Mouse (Mus musculus): ENCODE data around the gene Btbd11.

Gene Btbd11

DNA sequence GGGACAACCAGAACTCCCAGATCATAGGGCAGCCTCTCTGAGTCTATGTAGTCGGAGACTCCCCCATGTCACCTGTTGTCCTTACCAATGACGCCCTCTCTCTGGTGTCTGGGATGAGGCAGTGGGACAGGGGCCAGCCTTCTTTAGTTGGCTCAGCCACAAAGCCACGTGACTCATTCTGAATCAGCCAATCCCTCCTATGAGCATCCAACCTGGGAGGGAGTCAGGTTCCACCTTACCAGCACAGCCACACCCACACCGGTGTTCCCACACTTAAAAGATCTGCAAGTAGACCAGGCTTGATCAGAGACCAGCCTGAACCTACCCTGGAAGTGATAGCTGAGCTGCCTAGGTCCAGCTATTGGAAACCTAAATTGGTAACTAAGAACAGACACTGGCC, 141.1 kb downstream of the Btbd11 start:
- DNase-seq, result no peak

DNA sequence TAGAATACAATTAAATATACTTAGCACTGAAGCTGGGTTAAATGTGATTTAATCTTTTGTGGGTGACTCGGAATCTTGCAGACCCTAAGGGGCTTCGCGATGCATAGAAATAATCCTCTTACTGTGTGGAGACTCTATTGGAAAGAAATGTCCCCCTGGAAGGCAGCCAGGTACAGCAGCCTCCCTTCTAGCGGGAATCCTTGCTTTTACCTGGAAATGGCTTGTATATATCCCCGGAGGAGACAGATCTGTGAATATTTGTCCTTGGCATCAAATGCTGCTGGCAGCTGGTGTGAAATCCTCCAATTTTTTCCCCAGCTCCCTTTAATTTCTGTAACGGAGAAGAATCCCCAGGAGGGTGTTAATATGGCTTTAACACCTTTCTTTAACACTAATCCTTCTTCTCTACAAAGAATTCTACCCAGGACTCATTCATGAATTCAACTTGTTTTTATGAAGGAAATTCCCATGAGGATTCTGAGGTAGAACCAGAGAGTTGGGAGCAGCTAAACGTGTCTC, 146.6 kb downstream of the Btbd11 start:
- DNase-seq, result no peak

DNA sequence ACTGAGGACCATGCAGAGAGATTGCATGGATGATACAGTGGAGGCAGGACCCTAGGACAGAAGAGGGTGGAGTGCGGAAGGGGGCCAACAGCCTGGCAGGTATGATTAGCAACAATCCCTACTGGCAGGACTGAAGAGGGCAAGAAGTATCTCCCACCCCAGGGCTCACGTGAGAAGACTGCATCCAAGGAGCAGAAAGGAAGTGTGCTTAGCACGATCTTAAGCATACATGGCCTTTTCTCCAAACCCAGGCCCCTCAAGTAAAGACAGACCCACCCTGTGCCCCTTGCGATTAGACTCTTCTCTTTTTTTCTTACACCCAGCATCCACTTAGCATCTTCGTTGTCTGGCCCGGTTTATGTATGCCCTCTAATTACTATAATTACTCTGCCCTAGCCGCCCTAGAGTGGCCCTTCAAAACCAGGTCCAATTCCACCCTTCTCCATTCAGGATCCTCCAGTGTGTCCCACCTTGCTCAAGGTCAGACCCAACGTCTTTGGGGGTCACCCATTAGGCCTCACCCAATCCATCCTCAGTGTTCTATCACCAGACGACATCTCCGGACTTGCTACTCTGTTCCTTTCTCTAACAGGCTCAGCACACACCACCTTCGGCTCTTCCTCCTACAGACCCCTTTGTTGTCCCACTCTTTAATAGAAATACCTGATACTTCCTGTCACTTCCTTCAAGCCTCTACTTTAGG, 151.6 kb downstream of the Btbd11 start:
- DNase-seq, result no peak

DNA sequence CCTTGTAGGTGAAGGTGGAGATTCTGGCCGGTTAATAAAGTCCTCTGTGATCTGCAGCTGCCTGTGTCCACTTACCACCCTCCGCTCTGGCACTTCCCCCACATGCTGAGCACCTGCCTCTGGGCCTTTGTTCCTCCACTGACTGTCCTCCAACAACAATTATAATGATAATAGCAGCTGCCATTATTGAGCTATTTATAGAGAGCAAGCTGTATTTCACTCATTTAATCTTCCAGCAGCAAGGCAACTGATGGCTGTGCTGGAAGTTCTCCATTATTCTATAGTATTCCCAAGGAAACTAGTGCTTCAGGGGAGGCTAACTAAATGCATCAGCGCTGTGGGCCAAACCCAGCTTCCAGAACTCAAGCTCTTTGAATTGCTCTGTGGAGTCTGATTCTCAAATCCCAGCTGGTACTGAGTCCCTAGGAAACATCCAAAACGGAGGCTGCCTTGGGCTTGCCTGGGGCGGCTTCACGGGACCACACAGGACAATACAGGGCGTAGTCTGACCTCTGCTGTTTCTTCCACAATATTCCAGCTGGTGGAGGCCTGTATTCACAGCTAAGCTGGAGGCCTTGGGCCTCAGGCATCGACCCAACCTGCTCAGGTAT, 153.0 kb downstream of the Btbd11 start:
- DNase-seq, result no peak

DNA sequence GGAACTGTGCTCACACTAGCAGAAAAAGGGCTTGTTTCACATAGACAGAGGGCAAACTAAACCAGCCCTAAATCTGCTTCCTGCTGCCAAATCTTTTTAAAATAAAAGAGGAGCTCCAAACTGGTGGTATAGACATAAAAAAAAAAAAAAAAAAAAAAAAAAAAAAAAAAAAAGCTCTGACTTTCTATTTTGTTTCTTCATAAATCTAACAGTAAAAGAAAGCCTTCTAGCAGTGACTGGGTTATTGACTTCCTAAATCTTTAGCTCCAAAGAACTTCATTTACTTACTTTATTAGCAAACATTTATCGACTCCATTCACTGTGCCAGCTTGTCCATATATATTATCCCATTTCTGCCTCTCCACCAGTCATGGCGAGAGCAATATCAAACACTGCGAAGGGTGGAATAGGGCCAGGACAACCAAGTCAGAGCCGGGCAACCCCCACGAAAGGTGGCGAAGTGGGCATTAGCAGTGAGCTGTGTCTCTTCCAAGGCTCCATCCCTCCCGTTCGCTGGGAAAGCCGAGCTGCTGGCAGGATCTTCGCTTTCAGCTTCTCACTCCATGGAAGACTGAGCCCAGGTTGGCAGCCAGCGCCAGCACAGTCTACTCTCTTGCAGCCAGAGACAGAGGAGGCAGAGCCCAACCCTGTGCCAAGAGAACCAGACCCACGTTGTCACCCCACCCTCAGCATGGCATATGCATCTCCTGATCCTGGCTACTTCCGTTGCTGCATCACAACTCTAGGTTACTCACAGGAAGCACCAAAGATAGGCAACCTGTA, 153.9 kb downstream of the Btbd11 start:
- DNase-seq, result peak in 1 of 2 experiments; percentile 13

DNA sequence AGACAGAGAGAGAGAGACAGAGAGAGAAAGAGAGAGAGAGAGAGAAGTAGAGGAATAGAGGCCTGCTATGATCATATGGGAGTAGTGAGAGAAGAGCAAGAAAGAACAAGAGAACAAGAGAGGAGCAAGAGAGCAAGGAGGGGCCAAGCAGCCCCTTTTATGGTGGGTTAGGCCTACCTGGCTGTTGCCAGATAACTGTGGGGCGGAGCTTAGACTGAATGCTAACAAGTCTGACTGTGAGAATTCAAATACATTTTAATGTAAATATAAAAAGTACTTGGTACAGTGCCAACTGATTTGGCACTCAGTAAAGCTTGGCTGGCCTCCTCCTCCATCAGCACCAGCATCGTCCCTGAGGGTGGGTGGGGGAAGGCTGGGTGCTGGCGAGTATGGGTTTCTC, 154.9 kb downstream of the Btbd11 start:
- no peak for DNase-seq

DNA sequence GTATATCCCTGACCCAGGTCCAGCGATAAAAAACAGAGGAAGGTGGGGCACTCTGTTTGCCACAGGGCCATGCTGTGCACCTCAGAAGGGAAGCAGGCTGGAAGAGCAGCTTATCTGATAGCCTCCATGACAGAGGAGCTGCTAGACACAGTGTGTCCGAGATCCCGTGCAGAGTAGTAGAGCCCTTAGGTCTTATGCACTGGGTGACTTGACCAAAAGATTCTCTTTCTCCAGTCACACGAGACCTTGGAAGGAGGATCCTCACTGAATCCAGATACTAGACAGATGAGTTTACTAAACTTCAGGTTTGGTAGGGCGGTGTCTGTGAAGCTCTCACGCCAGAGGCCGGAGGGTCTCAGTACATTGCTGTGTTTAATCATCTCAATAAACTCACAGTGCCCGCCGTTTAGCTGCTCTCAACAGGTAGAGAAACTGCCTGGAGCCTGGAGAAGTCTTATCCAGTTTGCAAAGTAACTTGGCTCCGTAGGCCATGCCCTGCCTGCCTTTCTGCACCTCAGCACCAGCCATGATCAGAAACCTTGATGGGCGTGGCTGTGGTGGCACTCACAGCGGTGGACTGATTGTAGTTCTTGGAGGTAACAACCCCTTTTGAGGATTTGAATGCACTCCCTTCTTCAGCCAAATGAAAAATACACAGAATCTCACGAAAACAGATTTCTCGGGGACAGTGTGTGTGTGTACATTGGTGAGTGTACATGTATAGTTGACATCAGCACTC, 155.4 kb downstream of the Btbd11 start:
- DNase-seq, result no peak

DNA sequence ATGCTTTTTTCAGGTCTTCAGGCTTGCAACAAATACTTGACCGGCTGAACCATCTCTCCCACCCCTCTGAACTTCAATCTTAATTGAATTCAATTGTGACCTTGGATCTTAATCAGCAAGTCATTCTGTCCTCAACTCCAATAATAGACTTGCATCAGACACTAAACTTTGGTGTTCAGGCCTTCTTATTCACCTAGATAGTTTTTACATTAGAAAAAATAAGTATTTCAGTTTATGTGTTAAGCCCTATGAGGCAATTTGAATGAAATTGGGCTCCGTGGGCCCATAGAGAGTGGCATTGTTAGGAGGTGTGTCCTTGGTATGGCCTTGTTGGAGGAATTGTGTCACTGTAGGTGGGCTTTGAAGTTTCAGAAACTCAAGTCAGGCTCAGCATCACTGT, 156.7 kb downstream of the Btbd11 start:
- DNase-seq, result no peak

DNA sequence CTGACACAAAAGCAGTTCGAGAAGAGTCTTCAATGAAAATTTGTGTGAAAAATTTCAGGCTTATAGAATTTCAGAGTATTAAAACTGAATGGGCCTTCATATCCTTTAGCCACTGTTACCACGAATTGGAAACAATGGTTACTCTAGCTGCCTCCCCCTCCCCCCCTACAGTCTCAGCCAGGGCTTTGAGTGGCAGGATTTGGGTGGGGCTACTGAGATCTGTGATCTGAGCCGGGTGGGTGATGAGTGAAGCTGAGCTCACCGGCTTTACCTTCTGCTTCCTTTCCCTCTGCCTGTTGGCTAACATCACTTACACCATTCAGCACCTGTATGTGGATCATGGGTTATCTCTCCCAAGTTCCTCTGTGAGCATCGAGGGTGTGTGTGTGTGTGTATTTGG, 158.4 kb downstream of the Btbd11 start:
- DNase-seq, result no peak

DNA sequence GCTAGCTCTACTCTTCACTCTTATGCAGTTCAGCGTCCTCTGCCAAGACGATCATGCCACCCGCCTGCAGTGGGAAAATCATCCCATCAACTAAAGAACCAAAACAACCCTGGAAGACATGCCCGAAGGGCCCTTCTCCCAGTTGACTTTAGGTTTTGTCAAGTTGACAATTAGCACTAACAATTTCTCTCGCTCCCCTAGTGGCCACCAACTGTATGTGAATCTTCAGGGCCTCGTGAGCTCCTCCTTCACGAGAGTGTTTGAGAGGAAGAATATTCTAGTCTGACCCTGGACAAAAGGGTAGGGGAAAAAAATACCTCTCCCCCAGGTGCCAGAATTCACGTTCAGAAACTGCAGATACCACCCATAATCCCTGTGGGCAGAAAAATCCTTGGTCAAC, 168.6 kb downstream of the Btbd11 start:
- DNase-seq, result no peak

DNA sequence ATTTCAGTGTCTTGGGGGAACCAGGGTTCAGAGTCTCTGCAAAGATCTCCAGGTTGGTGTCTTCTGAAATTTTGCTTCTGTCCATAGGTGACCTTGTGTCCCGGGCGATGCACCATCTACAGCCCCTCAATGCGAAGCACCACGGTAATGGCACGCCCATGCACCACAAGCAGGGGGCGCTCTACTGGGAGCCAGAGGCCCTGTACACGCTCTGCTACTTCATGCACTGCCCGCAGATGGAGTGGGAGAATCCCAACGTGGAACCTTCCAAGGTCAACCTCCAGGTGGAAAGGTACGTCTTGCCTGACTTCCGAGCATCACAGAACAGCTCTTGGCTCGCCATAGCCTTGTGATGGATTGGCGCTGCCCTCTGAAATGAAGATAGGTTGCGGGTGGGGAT, 174.8 kb downstream of the Btbd11 start:
- DNase-seq, result no peak

DNA sequence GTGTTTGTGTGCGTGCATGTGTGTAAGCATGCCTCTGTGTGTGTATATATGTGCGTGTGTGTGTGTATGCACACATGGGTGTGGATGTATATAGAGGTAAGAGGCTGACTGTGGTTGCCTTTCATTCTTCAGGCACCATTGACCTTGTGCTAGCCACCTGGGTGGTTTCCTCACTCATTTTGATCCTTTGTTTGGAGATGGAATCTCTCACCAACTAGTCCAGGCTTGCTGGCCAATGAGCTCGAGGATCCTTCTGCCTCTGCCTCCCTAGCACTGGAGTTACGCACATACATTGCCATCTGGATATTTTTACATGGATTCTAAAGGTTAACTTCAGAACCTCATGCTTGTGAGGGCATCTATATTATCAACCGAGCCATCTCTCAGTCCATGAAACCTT, 184.8 kb downstream of the Btbd11 start:
- DNase-seq, result no peak

DNA sequence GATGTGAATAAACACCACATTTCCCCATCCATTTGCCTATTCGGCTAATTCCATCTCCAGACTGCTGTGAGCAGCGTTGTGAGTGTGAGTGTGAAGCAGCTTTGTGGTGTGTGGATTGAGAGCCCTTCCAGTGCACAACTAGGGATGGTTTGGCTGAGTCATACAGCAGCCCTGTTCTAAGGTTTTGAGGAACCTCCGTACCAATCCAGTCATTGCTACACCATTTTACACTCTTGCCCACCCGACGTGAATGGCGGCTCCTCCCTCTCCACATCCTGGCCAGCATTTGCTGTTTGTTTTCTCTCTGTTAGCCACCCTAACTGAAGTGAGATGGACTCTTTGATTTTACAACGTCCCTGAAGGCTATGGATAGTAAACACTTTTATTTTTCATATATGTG, 186.0 kb downstream of the Btbd11 start:
- DNase-seq, result no peak

DNA sequence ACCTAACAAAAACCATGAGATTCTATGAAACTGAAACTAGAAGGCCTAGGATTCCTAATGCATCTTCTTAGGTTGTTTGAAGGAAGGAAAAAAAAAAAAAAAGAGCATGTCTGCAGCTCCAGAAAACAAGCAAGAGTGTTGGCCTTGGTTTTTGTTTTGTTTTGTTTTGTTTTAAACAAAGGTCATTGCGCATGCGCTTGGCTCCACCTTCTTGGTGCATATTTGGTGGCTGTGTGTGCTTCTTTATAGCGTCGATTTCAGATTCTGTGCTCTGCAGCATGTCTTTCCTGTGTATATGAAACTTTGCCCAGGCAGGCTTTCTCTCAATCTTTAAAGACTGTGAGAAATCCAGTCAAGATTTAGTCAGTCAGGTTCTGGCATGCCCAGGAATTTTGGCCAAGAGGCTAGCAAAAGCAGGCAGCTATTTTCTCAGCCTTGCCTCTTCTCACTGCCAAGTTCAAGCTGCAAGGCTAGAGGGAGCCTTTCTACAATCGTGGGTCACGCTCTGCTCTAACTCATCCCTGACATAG, 191.3 kb downstream of the Btbd11 start:
- DNase-seq, result no peak

DNA sequence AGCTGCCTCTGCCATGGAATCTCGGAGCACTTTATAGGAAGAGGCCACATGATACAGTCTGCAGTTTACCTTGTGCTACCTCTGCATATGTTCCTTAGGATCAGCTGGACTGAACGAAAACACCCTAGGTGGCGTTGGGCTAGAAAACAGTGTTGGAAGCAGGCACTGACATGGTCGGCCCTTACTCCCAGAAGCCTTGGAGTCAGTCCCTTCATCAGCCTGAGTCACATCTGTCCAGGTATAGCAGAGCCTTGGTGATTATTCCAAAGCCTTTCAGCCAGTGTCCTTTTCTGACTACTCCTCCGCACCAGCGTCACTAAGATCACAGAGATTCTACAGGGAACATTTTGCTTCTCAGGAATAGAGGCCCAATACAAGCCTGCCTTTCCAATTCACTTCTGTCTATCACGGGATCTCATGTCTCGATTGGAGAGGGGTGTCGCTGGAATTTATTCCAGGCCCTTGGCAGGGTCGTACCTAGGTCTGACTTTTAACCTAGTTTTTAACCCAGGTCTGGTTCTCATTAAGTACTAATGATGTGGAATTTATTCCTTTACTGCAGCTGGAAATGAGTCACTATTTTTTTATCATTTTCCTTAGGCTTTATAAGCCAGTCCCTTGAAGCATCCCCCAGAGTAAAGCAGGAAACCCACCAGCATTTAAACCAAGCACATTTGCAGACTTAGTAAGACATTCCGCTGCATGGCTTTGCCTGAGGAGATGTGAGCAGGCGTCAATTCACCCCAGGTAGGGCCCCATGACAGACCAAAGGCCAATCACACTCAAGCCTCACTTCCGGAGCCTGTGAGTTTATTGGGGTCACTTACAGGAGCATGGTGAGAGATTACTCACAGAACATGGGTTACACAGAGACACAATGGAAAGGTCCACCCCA, 192.2 kb downstream of the Btbd11 start:
- no peak for DNase-seq

DNA sequence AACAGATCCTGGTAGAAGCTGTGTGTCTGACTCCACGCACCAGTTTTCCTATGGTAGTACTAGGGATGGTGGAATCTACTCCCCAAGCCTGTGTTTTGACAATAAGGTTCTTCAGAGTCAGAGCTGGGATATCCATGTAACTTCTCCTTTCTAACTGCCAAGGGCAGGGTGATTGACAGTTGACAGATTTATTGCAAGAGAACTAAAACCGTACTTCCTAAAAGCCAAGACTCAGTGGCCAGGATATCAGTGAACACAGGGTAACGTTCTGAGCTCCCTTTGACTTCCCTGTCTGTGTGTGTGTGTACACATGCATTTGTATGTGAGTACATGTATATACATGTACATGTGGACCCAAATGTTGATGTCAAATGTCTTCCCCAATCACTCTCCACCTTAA, 201.1 kb downstream of the Btbd11 start:
- DNase-seq, result no peak

DNA sequence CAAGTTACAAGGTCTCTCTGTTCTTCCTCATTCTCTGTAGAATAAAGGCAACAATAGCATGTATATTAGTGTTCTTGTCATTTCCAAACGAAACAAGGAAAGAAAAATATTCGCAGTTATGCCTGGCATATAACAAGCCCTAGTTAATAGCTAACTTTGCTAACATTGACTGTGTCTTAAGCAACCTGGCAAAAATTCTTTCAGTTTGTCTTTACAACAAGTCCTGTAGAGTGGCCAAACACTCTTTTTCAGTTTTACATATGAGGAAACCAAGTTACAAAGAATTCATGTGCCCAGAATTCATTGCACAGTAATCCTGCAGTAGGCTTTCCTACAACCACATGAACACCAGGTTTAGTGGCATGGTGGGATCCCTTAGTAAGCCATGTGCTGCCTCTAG, 203.4 kb downstream of the Btbd11 start:
- DNase-seq, result no peak

DNA sequence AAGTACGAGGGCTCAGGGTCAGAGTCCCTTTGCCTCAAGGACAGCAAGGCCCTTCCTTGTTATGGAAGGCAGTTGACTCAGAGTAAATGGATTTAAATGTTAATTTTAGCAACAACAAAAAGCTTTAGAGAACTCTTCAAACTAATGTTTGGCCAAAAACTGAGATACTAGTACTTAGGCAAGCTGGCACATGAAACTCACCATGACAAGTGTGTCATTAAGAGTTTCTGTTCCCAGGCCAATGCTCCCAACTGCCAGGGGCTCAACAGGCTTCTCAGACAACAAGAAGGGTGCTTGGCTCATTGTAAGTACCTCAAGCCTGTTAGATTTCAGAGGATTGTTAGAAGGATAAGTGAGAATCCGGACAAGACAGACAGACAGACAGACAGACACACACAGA, 204.7 kb downstream of the Btbd11 start:
- DNase-seq, result no peak

DNA sequence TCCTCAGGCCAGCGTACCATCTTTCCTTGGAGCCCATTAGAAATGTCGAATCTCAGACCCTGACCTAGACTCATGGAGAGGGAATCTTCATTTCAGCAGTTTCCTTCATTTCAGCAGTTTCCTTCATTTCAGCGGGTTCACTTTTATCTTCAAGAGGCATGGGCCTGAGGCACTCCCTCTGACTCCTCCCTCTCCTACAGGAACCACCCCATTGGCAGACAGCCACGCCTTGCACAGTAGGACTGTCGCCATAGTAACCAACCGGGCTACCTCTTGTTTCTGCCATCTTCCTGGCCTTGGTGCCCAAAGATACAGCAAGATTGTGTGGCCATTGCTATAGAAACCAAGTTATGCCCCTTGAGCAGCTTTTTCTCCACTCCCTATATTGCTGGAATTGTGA, 205.4 kb downstream of the Btbd11 start:
- DNase-seq, result no peak

DNA sequence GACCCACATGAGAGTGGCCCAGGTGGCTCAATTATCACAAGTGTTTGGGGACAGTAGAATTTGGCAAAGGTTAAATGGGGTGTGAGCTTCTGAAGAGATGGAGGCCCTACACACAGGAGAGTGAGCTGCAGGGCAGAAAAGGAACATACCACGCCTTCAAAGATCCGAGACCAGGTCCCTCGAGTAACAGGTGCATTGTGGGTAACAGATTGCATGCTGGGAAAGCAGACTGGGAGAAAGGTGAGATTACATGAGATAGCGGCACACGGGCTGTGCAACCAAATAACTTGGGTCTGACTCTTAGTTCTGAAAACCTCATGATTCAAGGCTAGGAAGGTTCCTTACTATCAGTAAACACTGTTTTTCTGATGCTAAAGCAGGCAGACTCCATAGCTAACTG, 209.7 kb downstream of the Btbd11 start:
- DNase-seq, result no peak

DNA sequence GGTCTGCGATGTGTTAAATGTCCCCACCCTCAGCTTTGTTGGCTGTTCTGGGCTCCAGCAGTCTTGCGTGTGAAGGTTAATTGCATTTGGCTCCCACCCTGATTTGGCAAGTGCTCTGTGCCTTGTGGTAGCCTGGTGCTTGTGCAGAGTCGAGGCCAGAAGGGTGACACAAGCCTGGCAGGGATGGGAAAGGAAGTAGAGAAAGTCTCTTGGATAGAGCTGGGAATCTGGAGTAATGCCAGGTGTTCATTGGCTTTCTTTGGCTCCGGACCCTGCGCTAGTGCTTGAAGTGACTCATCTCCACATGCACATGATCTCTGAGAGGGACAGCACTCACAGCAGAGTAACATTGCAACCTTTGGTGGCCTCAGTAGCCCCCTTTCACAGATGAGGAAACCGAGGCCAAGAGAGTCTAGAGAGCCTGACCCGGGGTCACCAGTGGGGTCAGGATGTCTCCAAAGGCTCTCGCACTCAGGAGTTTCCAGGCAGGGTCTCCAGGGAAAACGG, 211.5 kb downstream of the Btbd11 start:
- peak; percentile 51 to 60 for DNase-seq

Measured in cerebellum, postnatal 36 days (tissue).